Mouse (Mus musculus) MEL (cell line): ENCODE data around the gene Olfr487.
"Not testable (repeated sequence)": the region's sequence is repeated elsewhere in the genome, so short reads cannot be mapped to it uniquely, and the experiment has no call there.

Experiments used
- CHD2 ChIP-seq: IDR thresholded peaks from 2 replicates; pipeline ENCODE4 v1.6.1; 2011; ENCODE audit warnings: low read length, improper control_type of control experiment
- CTCF ChIP-seq, 3 experiments: IDR thresholded peaks in 2 of 3; conservative IDR thresholded peaks in 1 of 3; 2 replicates each; pipeline ENCODE4 v1.5.1; 2011 to 2012; ENCODE audit warnings: low read length in 3 of 3, low read depth in 2 of 3, mild to moderate bottlenecking in 2 of 3, improper control_type of control experiment in 1 of 3, inconsistent platforms in 1 of 3, mixed read lengths in 1 of 3, moderate library complexity in 1 of 3; ENCODE audit not compliant: control insufficient read depth in 1 of 3, insufficient read depth in 1 of 3, poor library complexity in 1 of 3, severe bottlenecking in 1 of 3
- E2F4 ChIP-seq: IDR thresholded peaks from 2 replicates; pipeline ENCODE4 v1.6.1; 2011; ENCODE audit warnings: low read depth, low read length, improper control_type of control experiment, borderline replicate concordance
- MAX ChIP-seq: IDR thresholded peaks from 2 replicates; pipeline ENCODE4 v1.6.1; 2011; ENCODE audit warnings: low read length, improper control_type of control experiment
- POLR2A ChIP-seq, 2 experiments: IDR thresholded peaks; 2 replicates each; pipeline ENCODE4 v1.6.1; 2011 to 2012; ENCODE audit warnings: low read length in 2 of 2, mild to moderate bottlenecking in 2 of 2, control low read depth in 1 of 2, improper control_type of control experiment in 1 of 2, low read depth in 1 of 2, moderate library complexity in 1 of 2; ENCODE audit not compliant: control insufficient read depth in 1 of 2, insufficient read depth in 1 of 2, poor library complexity in 1 of 2
- TBP ChIP-seq: IDR thresholded peaks from 2 replicates; pipeline ENCODE4 v1.8.0; 2011; ENCODE audit warnings: low read depth, low read length, improper control_type of control experiment
- USF1 ChIP-seq: IDR thresholded peaks from 2 replicates; pipeline ENCODE4 v1.6.1; 2014; ENCODE audit warnings: low read depth, mild to moderate bottlenecking, inconsistent platforms, low read length, improper control_type of control experiment, moderate library complexity
- ZKSCAN1 ChIP-seq: IDR thresholded peaks from 2 replicates; pipeline ENCODE4 v1.6.1; 2012; ENCODE audit warnings: low read depth, mild to moderate bottlenecking, inconsistent platforms, low read length, improper control_type of control experiment, moderate library complexity

DNA sequence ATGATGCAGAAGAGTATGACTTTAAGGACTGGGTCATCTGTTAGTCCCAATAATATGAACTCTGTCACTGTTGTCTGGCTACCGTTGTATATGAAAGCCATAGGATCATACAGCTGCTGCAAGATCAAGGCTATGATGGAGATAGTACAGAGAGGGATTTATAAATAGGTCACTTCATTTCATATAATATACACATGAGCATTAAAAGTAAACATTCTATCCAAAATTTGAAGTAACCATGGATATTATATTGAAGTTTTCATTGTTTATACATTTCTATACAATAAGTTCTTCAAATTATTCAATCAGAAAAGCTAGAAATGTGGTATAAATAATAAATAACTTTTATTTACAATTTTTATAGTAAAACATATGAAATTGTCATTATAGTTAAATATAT lies 41.8 kb downstream of the Olfr487 start, which contains the start of gene Olfr486:
- not testable (repeated sequence) for TF ChIP-seq CTCF (IDR thresholded peaks at IDR 0.05 in 2 of 3, conservative IDR thresholded peaks at IDR 0.05 in 1 of 3; ENCODE audit: control insufficient read depth in 1 of 3, insufficient read depth in 1 of 3, low read depth in 2 of 3, low read length in 3 of 3, poor library complexity in 1 of 3, severe bottlenecking in 1 of 3); E2F4; TBP; MAX; USF1; CHD2; POLR2A (IDR thresholded peaks at IDR 0.05; ENCODE audit: control insufficient read depth in 1 of 2, insufficient read depth in 1 of 2, low read depth in 1 of 2, low read length in 2 of 2, poor library complexity in 1 of 2); ZKSCAN1
